Mouse (Mus musculus): ENCODE data around the gene Adgrv1. TPM values are rescaled to one million over a fixed set of nuclear protein-coding genes. Genes with fewer than 3 reads are reported as not detected.

Adgrv1 gene
- polyA plus RNA-seq, 1 experiment from 2014 or later, result 19.1 TPM

DNA sequence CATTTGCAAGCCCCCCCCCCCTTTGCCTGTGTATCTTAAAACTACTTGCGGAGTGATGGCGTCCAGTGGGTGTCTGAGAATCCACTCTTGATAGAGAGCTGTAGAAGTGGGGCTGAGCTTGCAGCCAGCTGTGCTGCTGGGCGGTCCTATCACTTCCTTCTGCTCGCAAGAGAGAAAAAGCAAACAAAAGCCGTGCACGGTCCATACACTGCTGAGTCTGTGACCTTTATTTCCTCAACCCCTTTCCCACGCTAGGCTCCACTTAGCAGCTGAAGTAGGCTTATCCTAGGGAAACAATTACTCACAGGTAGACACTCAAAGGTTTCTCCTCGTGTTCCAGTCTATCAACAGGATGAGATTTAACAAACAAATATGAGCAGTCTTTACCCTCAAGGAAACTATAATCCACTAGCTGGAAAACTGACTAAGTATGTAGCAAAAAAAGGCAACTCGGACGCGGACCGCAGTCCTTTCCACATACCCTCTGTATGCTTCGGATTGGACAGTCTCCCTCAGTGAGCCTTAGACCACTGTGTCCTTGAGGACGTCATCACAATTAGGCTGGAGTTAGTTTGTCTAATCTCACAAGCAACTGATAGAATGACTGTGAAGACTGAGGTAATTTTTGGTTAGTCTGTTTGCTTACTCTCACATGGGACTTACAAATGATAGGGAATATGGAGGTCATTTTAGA, 281.3 kb downstream of the Adgrv1 start:
- no peak overlapping the region for H3K9ac ChIP-seq
- 64% methylated on average over 14 of the region's 14 CpGs for WGBS
- no peak overlapping the region for H3K4me3 ChIP-seq
- H3K36me3 ChIP-seq, result no peaks in the 10 kb centered on the region
- H3K4me1 ChIP-seq (replicated peaks), result no peaks in the 10 kb centered on the region
- no peak for ATAC-seq (ENCODE audit: low FRiP score)
- H3K9me3 ChIP-seq, result no peaks in the 10 kb centered on the region
- H3K27ac ChIP-seq, result peak overlapping the region; percentile 41; the same call in 1 of the 2 replicates
- H3K27me3 ChIP-seq, result no peaks in the 10 kb centered on the region
- H3K4me2 ChIP-seq, result no peak overlapping the region

- Histone ChIP-seq H3K4me2 (no peak overlapping the region), H3K4me3 (no peak overlapping the region), H3K9me3 (no peaks in the 10 kb centered on the region), H3K36me3 (peaks cover 5% of the 10 kb centered on the region; the same call in 1 of the 2 replicates), H3K27me3 (no peaks in the 10 kb centered on the region), H3K4me1 (replicated peaks) (no peaks in the 10 kb centered on the region), H3K9ac (no peak overlapping the region), H3K27ac (no peak overlapping the region)
- ATAC-seq (ENCODE audit: low FRiP score), result no peak
- 88% methylated on average over 15 of the region's 15 CpGs for WGBS
These were observed 285.5 kb downstream of the Adgrv1 start for GRCm38 (mm10) chr13:81347261-81347980.

DNA sequence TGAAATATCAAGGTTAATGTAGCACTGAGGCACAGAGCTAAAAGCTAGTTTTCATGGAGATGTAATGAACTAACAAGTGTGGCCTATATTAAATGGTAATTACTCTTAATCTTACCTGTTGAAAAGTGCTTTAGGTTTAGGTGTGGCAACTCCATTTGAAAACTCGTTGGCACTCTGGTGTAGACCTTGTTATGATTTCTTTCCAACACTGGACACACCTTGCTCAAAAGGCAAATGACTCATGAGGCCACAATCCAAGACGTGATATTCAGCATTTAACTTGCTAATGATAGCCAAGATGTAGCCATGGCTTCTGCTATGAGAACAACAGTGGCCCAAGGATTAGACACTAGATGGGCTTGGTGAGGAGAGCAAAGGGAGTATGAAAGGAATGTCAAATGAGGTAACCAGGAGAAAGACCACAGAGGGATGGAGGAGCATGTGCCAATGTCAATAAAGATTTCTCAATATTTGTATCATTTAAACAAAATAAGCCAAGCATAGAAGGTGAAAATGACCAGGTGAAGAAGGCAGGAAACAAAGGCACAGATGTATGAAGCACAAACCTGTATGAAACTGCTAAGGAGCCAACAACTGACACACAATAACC, 289.9 kb downstream of the Adgrv1 start:
- Histone ChIP-seq H3K9me3 (no peaks in the 10 kb centered on the region), H3K4me3 (no peak overlapping the region), H3K27me3 (no peaks in the 10 kb centered on the region), H3K36me3 (peaks cover 5% of the 10 kb centered on the region; the same call in 1 of the 2 replicates), H3K4me1 (replicated peaks) (no peaks in the 10 kb centered on the region), H3K9ac (no peak overlapping the region), H3K27ac (no peak overlapping the region), H3K4me2 (no peak overlapping the region)
- ATAC-seq (ENCODE audit: low FRiP score), result no peak
- 91% methylated on average over 2 of the region's 2 CpGs for WGBS

DNA sequence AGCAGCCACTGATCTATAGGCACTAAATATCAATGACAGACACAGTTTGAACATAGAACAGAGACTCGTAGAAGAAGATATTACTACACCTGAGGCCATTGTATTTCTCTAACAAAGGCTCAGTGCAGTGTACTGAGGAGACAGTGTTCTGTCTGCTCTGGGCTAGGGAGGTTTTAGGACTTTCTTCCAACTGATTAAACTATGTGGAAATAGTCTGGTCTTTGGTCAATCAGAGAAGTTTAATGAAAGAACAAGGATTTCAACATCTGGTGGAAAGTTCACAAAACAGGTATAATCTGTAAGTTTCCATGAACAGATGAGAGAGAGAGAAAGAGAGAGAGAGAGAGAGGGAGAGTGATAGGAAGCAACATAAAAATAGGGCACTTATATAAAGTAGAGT, 297.7 kb downstream of the Adgrv1 start:
- H3K9ac ChIP-seq, result no peak overlapping the region
- no peak overlapping the region for H3K4me3 ChIP-seq
- no peaks in the 10 kb centered on the region for H3K4me1 ChIP-seq (replicated peaks)
- H3K27ac ChIP-seq, result no peak overlapping the region
- H3K27me3 ChIP-seq, result no peaks in the 10 kb centered on the region
- no peak for ATAC-seq (ENCODE audit: low FRiP score)
- WGBS, result 77% methylated on average over 1 of the region's 1 CpGs
- no peak overlapping the region for H3K4me2 ChIP-seq
- no peaks in the 10 kb centered on the region for H3K9me3 ChIP-seq
- H3K36me3 ChIP-seq, result no peaks in the 10 kb centered on the region

DNA sequence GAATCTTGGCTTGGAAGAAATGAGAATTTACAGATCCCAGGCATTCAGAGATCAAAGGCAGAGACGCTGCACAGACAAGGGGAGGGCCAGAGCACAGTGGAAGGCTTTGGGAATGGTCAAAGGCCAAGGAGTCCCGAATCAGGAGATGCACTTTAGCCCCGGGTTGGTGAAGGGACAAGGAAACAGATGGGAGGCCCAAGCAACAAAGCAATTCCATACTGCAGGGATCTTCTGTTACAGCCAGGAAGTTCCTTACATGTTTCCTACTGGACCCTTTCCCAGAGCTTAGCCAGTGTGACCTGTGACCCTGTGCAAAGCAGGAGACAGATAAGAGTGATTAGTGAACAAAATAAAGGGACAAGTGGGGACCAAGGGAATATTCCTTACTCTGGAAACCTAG, 300.9 kb downstream of the Adgrv1 start:
- Histone ChIP-seq H3K27ac (no peak overlapping the region), H3K4me2 (no peak overlapping the region), H3K4me3 (no peak overlapping the region), H3K9ac (no peak overlapping the region), H3K4me1 (replicated peaks) (no peaks in the 10 kb centered on the region), H3K27me3 (no peaks in the 10 kb centered on the region), H3K36me3 (no peaks in the 10 kb centered on the region), H3K9me3 (no peaks in the 10 kb centered on the region)
- ATAC-seq (ENCODE audit: low FRiP score), result no peak
- 42% methylated on average over 3 of the region's 3 CpGs for WGBS

GRCm38 (mm10) chr13:81329762-81330161, 303.2 kb downstream of the Adgrv1 start:
- H3K4me3 ChIP-seq, result no peak overlapping the region
- no peak overlapping the region for H3K9ac ChIP-seq
- H3K36me3 ChIP-seq, result no peaks in the 10 kb centered on the region
- 85% methylated on average over 5 of the region's 5 CpGs for WGBS
- no peaks in the 10 kb centered on the region for H3K9me3 ChIP-seq
- no peaks in the 10 kb centered on the region for H3K4me1 ChIP-seq (replicated peaks)
- H3K27me3 ChIP-seq, result no peaks in the 10 kb centered on the region
- ATAC-seq (ENCODE audit: low FRiP score), result no peak
- no peak overlapping the region for H3K4me2 ChIP-seq
- H3K27ac ChIP-seq, result no peak overlapping the region

GRCm38 (mm10) chr13:81328181-81328580, 304.8 kb downstream of the Adgrv1 start:
- no peaks in the 10 kb centered on the region for H3K36me3 ChIP-seq
- no peak overlapping the region for H3K9ac ChIP-seq
- no peak for ATAC-seq (ENCODE audit: low FRiP score)
- WGBS, result 91% methylated on average over 1 of the region's 1 CpGs
- no peaks in the 10 kb centered on the region for H3K9me3 ChIP-seq
- H3K4me1 ChIP-seq (replicated peaks), result no peaks in the 10 kb centered on the region
- H3K27ac ChIP-seq, result no peak overlapping the region
- no peak overlapping the region for H3K4me2 ChIP-seq
- H3K27me3 ChIP-seq, result no peaks in the 10 kb centered on the region
- no peak overlapping the region for H3K4me3 ChIP-seq

DNA sequence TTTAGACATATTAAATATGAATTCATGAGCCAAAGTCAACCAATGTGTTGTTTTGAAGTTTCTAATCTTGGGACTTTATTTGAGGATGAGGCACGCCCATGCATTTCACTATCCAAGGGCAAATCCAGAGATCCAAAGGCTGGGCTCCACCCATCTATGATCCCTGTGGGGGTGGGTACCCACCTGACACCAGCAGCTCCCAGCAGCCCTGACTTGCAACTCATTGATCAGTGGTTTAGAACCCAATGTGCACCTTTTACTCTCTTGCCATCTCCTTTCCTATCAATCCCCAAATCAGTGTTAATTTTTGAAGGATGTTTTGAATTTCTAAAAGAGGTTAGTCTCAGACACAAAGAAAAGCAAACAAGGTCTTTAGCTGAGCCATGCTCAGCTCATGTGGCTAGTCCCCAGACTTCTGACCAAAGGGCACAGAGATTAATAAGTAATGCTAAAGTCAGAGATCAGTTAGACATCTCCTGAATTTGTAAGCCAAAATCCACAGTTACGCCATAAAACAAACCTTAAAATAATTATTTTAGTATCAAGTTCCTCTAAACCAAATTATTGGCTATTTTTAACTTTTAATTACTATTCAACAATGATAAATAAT, 307.2 kb downstream of the Adgrv1 start:
- H3K4me1 ChIP-seq (replicated peaks), result no peaks in the 10 kb centered on the region
- H3K4me3 ChIP-seq, result no peak overlapping the region
- ATAC-seq (ENCODE audit: low FRiP score), result no peak
- WGBS, result 92% methylated on average over 2 of the region's 2 CpGs
- H3K27ac ChIP-seq, result no peak overlapping the region
- no peaks in the 10 kb centered on the region for H3K36me3 ChIP-seq
- H3K4me2 ChIP-seq, result no peak overlapping the region
- H3K9ac ChIP-seq, result no peak overlapping the region
- H3K9me3 ChIP-seq, result no peaks in the 10 kb centered on the region
- H3K27me3 ChIP-seq, result no peaks in the 10 kb centered on the region

DNA sequence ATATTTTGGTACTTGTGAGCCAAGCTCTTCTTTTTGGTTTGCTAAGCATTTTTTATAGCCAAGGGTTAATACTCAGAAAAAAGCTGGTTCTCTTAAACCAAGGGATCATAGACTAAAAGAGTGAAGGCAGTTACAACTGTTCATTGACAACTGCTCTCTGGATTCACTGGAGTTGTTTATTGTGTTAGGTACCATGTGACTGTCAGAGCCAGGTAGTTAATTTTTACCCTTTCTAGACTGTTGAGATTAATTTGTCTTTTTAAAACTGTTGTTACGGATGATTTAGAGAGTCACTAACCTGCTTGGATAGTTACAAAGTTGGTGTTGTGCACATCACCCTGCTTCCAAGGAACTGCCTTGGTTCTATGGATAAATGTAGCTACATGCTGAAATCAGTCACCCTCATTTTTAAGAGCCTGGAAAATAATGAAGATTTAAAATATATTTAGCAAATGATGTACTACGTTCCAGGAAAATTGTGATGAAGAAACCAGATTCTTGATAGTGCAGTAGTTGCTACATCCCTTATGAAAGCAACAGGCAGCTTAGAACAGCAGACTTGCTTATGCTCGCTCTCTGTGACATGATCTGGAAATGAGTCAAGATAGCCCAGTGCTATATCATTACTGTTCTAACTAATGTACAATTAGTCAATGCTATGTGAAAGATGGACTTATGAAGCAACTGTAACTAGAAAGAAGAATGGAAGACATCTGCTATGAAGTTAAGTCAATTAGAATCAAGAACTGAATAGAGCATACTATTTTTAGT, 309.2 kb downstream of the Adgrv1 start:
- Histone ChIP-seq H3K27me3 (no peaks in the 10 kb centered on the region), H3K9me3 (no peaks in the 10 kb centered on the region), H3K9ac (no peak overlapping the region), H3K36me3 (no peaks in the 10 kb centered on the region), H3K27ac (no peak overlapping the region), H3K4me2 (no peak overlapping the region), H3K4me1 (replicated peaks) (no peaks in the 10 kb centered on the region), H3K4me3 (no peak overlapping the region)
- ATAC-seq (ENCODE audit: low FRiP score), result no peak
- WGBS, result 97% methylated on average over 3 of the region's 3 CpGs

DNA sequence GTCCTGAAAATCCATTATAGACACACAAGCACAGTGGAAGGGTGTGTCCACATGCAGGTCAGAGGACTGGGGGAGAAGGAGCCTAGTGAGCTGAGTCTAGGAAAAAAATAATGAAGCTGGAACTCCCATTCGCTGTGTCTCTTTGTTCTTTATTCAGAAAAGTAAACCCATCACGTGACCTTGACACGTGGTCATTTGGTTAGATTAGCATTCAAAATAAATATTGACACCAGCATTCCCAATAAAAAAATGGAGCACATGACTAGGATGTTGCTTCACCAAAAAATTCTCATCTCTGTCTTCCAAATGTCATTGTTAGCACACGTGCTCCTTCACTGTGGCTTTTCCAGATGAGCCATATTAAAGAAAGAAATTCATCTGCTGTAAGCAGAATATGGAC, 316.4 kb downstream of the Adgrv1 start:
- Histone ChIP-seq H3K36me3 (no peaks in the 10 kb centered on the region), H3K4me1 (replicated peaks) (no peaks in the 10 kb centered on the region), H3K9ac (no peak overlapping the region), H3K4me3 (no peak overlapping the region), H3K27me3 (no peaks in the 10 kb centered on the region), H3K9me3 (no peaks in the 10 kb centered on the region), H3K4me2 (no peak overlapping the region), H3K27ac (no peak overlapping the region)
- WGBS, result 83% methylated on average over 4 of the region's 4 CpGs
- no peak for ATAC-seq (ENCODE audit: low FRiP score)

- 75% methylated on average over 7 of the region's 7 CpGs for WGBS
- H3K27ac ChIP-seq, result no peak overlapping the region
- no peak overlapping the region for H3K4me3 ChIP-seq
- H3K36me3 ChIP-seq, result no peaks in the 10 kb centered on the region
- 0 out of 2 replicates have a peak, but pooled peaks have one; percentile 57 for ATAC-seq (ENCODE audit: low FRiP score)
- no peak overlapping the region for H3K9ac ChIP-seq
- H3K4me2 ChIP-seq, result no peak overlapping the region
- H3K9me3 ChIP-seq, result no peaks in the 10 kb centered on the region
- no peaks in the 10 kb centered on the region for H3K27me3 ChIP-seq
- H3K4me1 ChIP-seq (replicated peaks), result no peaks in the 10 kb centered on the region
These were observed 318.4 kb downstream of the Adgrv1 start for GRCm38 (mm10) chr13:81314306-81315120.
